Mouse (Mus musculus) T-helper 1 cell (primary cell): ENCODE measurements around the gene Klk9.

Experiments
- in situ Hi-C: fragments of 300-600 bp; cut with MboI, MseI; formaldehyde crosslinking; loops from one replicate; pipeline ENCODE4 v1.15.1; 2025; ENCODE audit warnings: high pct_unique_total_duplicates

The Klk9 gene

GRCm38 (mm10) chr7:43791591-43791990 lies at the start of gene Klk9:
Gene Klk9, plus strand, starts transcription at chr7:43791891.
- in situ Hi-C loops = no loop called here

- in situ Hi-C loops = no loop called here
These were observed 43.9 kb upstream of the Klk9 start for GRCm38 (mm10) chr7:43747788-43748187.

- in situ Hi-C loops = no loop called here
These were observed 38.9 kb upstream of the Klk9 start for GRCm38 (mm10) chr7:43752806-43753205.

GRCm38 (mm10) chr7:43766484-43766883 lies 25.2 kb upstream of the Klk9 start:
- in situ Hi-C loops = no loop called here

- in situ Hi-C loops = no loop called here
These were observed 23.1 kb upstream of the Klk9 start, which contains the start of gene Klk12 for GRCm38 (mm10) chr7:43768597-43768996. Gene Klk12, plus strand, starts transcription at chr7:43768897.

- in situ Hi-C loops = no loop called here
These were observed 22.1 kb upstream of the Klk9 start for GRCm38 (mm10) chr7:43769636-43770035.

GRCm38 (mm10) chr7:43770701-43771100 lies 21.0 kb upstream of the Klk9 start:
- in situ Hi-C loops = no loop called here

GRCm38 (mm10) chr7:43771916-43772315 lies 19.8 kb upstream of the Klk9 start:
- in situ Hi-C loops = no loop called here

GRCm38 (mm10) chr7:43772901-43773300 lies 18.8 kb upstream of the Klk9 start:
- in situ Hi-C loops = no loop called here

- in situ Hi-C loops = no loop called here
These were observed 17.3 kb upstream of the Klk9 start, which contains the start of gene Klk11 for GRCm38 (mm10) chr7:43774364-43774763. Gene Klk11, plus strand, starts transcription at chr7:43774604.

GRCm38 (mm10) chr7:43774802-43775201 lies 16.9 kb upstream of the Klk9 start:
- in situ Hi-C loops = no loop called here

GRCm38 (mm10) chr7:43775311-43776057 lies 16.2 kb upstream of the Klk9 start:
- in situ Hi-C loops = no loop called here

- in situ Hi-C loops = no loop called here
These were observed 15.2 kb upstream of the Klk9 start for GRCm38 (mm10) chr7:43776506-43776905.

GRCm38 (mm10) chr7:43777423-43777822 lies 14.3 kb upstream of the Klk9 start:
- in situ Hi-C loops = no loop called here

- in situ Hi-C loops = no loop called here
These were observed 13.3 kb upstream of the Klk9 start for GRCm38 (mm10) chr7:43778176-43778970.

GRCm38 (mm10) chr7:43780241-43780640 lies 11.4 kb upstream of the Klk9 start:
- in situ Hi-C loops = no loop called here

- in situ Hi-C loops = no loop called here
These were observed 10.9 kb upstream of the Klk9 start, which contains the start of gene Klk10 for GRCm38 (mm10) chr7:43780746-43781145. Gene Klk10, plus strand, starts transcription at chr7:43781035.

- in situ Hi-C loops = no loop called here
These were observed 10.2 kb upstream of the Klk9 start for GRCm38 (mm10) chr7:43781541-43781940.

- in situ Hi-C loops = no loop called here
These were observed 9.1 kb upstream of the Klk9 start for GRCm38 (mm10) chr7:43782275-43783265.

- in situ Hi-C loops = no loop called here
These were observed 6.4 kb upstream of the Klk9 start for GRCm38 (mm10) chr7:43785286-43785685.

GRCm38 (mm10) chr7:43788096-43788495 lies 3.6 kb upstream of the Klk9 start:
- in situ Hi-C loops = no loop called here
